Mouse (Mus musculus) erythroid progenitor cell, adult 5-6 weeks (primary cell): ENCODE data around the gene Adprh. TPM values are rescaled to one million over a fixed set of nuclear protein-coding genes. Genes with fewer than 3 reads are reported as not detected.
A peak's percentile ranks its signal among the peaks of the same experiment; 100 is the strongest.

Experiments used
- ATAC-seq: replicated peaks from 2 replicates; pipeline ENCODE4 v1.8.0; 2016; ENCODE audit warnings: moderate number of reproducible peaks, mild to moderate bottlenecking, moderate TSS enrichment, inconsistent platforms; ENCODE audit not compliant: poor library complexity, low FRiP score, severe bottlenecking
- total RNA-seq, 2 experiments: library from RNA; stranded (forward) in 1 of 2; stranded (reverse) in 1 of 2; fragments of 150-400 nt in 1 of 2; fragments of 186-747, 209-891 nt in 1 of 2; gene quantifications; 2 replicates each; pipeline versions ENCODE4 v1.2.3 to v1.2.4; 2015 to 2017; ENCODE audit warnings: low replicate concordance in 2 of 2

Gene Adprh
- total RNA-seq, 2 experiments from 2014 or later = 1.9 to 6.7 TPM

GRCm38 (mm10) chr16:38445576-38445975 lies 6.9 kb downstream of the Adprh start:
- no peak for ATAC-seq

GRCm38 (mm10) chr16:38445046-38445445 lies 7.5 kb downstream of the Adprh start:
- no peak for ATAC-seq

GRCm38 (mm10) chr16:38443721-38444464 lies 8.6 kb downstream of the Adprh start:
- ATAC-seq = no peak

GRCm38 (mm10) chr16:38442216-38442615 lies 10.3 kb downstream of the Adprh start:
- no peak for ATAC-seq

- ATAC-seq = no peak
Observed at GRCm38 (mm10) chr16:38441611-38442010, 10.9 kb downstream of the Adprh start.

- no peak for ATAC-seq
Observed at GRCm38 (mm10) chr16:38440403-38440802, 12.1 kb downstream of the Adprh start.

GRCm38 (mm10) chr16:38439190-38439589 lies 13.3 kb downstream of the Adprh start:
- ATAC-seq = no peak

GRCm38 (mm10) chr16:38434295-38434795 lies 18.2 kb downstream of the Adprh start:
- ATAC-seq = no peak

GRCm38 (mm10) chr16:38433514-38433913 lies 19.0 kb downstream of the Adprh start:
- ATAC-seq = no peak

- ATAC-seq = no peak
Observed at GRCm38 (mm10) chr16:38432498-38433425, 19.7 kb downstream of the Adprh start, which contains the start of gene Pla1a. Gene Pla1a, minus strand, starts transcription at chr16:38433145.

- ATAC-seq = no peak
Observed at GRCm38 (mm10) chr16:38431446-38432185, 20.9 kb downstream of the Adprh start.

- no peak for ATAC-seq
Observed at GRCm38 (mm10) chr16:38425799-38426198, 26.7 kb downstream of the Adprh start.

GRCm38 (mm10) chr16:38425374-38425773 lies 27.1 kb downstream of the Adprh start:
- no peak for ATAC-seq

GRCm38 (mm10) chr16:38414953-38415352 lies 37.5 kb downstream of the Adprh start:
- ATAC-seq = no peak

- ATAC-seq = no peak
Observed at GRCm38 (mm10) chr16:38408416-38408815, 44.1 kb downstream of the Adprh start.

- ATAC-seq = no peak
Observed at GRCm38 (mm10) chr16:38407584-38407983, 44.9 kb downstream of the Adprh start.

GRCm38 (mm10) chr16:38406708-38407107 lies 45.8 kb downstream of the Adprh start:
- ATAC-seq = no peak

- no peak for ATAC-seq
Observed at GRCm38 (mm10) chr16:38406293-38406692, 46.2 kb downstream of the Adprh start.

- 0 out of 2 replicates have a peak, but pooled peaks have one; percentile 30 for ATAC-seq
Observed at GRCm38 (mm10) chr16:38403639-38404038, 48.9 kb downstream of the Adprh start.

GRCm38 (mm10) chr16:38401468-38401867 lies 51.0 kb downstream of the Adprh start:
- ATAC-seq = no peak
